Mouse (Mus musculus) stomach, embryonic 14.5 days (tissue): ENCODE results near the gene Imp4. TPM values are rescaled to one million over a fixed set of nuclear protein-coding genes. Genes with fewer than 3 reads are reported as not detected.

Experiments
- ATAC-seq: fragments of 200-750 bp; cut with Nextera tagmentation; 2 replicates; pipeline ENCODE4 v1.8.0; 2017; ENCODE audit warnings: low read depth, moderate TSS enrichment; ENCODE audit not compliant: insufficient number of reproducible peaks, insufficient read depth, low FRiP score
- H3K27ac ChIP-seq: fragments of 300-500 bp; sonication (generic); 2 replicates; pipeline ENCODE4 v1.5.1; 2014; ENCODE audit warnings: mild to moderate bottlenecking, low read length, moderate library complexity, mixed read lengths
- H3K27me3 ChIP-seq: fragments of 300-500 bp; sonication (generic); 2 replicates; pipeline ENCODE4 v1.6.1; 2014; ENCODE audit warnings: low read length, control low read depth, mixed read lengths; ENCODE audit not compliant: control insufficient read depth, insufficient read depth
- H3K36me3 ChIP-seq: fragments of 300-500 bp; sonication (generic); 2 replicates; pipeline ENCODE4 v1.6.1; 2014; ENCODE audit warnings: mild to moderate bottlenecking, control low read depth, low read length, moderate library complexity, mixed read lengths; ENCODE audit not compliant: control insufficient read depth, insufficient read depth
- H3K4me1 ChIP-seq: fragments of 300-500 bp; sonication (generic); 2 replicates; pipeline ENCODE4 v1.6.1; 2014; ENCODE audit warnings: low read length, control low read depth, mixed read lengths; ENCODE audit not compliant: control insufficient read depth, insufficient read depth
- H3K4me2 ChIP-seq: fragments of 300-500 bp; sonication (generic); replicated peaks from 2 replicates; pipeline ENCODE4 v1.6.1; 2014; ENCODE audit warnings: low read depth, low read length, control low read depth
- H3K4me3 ChIP-seq: fragments of 300-500 bp; sonication (generic); 2 replicates; pipeline ENCODE4 v1.5.1; 2014; ENCODE audit warnings: low read depth, low read length, control low read depth
- H3K9ac ChIP-seq: fragments of 300-500 bp; sonication (generic); replicated peaks from 2 replicates; pipeline ENCODE4 v1.6.1; 2014; ENCODE audit warnings: low read depth, mild to moderate bottlenecking, control low read depth, low read length, moderate library complexity, mixed read lengths
- H3K9me3 ChIP-seq: fragments of 300-500 bp; sonication (generic); 2 replicates; pipeline ENCODE4 v1.6.1; 2016; ENCODE audit warnings: low read depth, low read length, control low read depth; ENCODE audit not compliant: control insufficient read depth
- WGBS: fragments of 180-500 bp; shearing (Covaris S2); extraction: QIAGEN DNeasy Blood & Tissue Kit; methylation state at CpG from one replicate; pipeline ENCODE4 v1.1.7; 2014; 5-methylcytosine and 5-hydroxymethylcytosine counted together
- polyA plus RNA-seq: library from polyadenylated mRNA; unstranded; fragments of >200 nt; fragmentation: Nextera tagmentation; extraction: Ambion mirVana; gene quantifications from 2 replicates; pipeline ENCODE4 v1.2.1, GENCODE M21; 2014

The Imp4 gene
- 74.8 and 83.4 TPM in 2 replicates for polyA plus RNA-seq

GRCm38 (mm10) chr1:34439215-34439960 is at the start of gene Imp4, which contains the start of gene Ccdc115:
TSS of gene Imp4 (plus strand) at chr1:34439851.
TSS of gene Ccdc115 (minus strand) at chr1:34439672.
- Histone ChIP-seq H3K4me2 (peak within 1 kb of the TSS; percentile 79), H3K4me1 (no peaks in the 10 kb centered on the region), H3K27ac (peak within 1 kb of the TSS; percentile 44; the same call in 1 of the 2 replicates), H3K9me3 (no peaks in the 10 kb centered on the region), H3K27me3 (no peaks in the 10 kb centered on the region), H3K9ac (peak within 1 kb of the TSS; percentile 52; the same call in 1 of the 2 replicates), H3K4me3 (peak within 1 kb of the TSS; percentile 71), H3K36me3 (peaks cover 24% of the 10 kb centered on the region)
- peak; percentile 95 for ATAC-seq
- 0% methylated on average over 48 of the region's 48 CpGs for WGBS

GRCm38 (mm10) chr1:34396321-34396720 is 43.3 kb upstream of the Imp4 start:
- no peak overlapping the region for H3K27ac ChIP-seq
- no peak for ATAC-seq
- H3K36me3 ChIP-seq: no peaks in the 10 kb centered on the region
- H3K9me3 ChIP-seq: no peaks in the 10 kb centered on the region
- H3K4me1 ChIP-seq: no peaks in the 10 kb centered on the region
- H3K27me3 ChIP-seq: no peaks in the 10 kb centered on the region
- no peak overlapping the region for H3K4me3 ChIP-seq
- H3K4me2 ChIP-seq: no peak overlapping the region
- whole genome bisulfite sequencing: 88% methylated on average over 4 of the region's 4 CpGs
- no peak overlapping the region for H3K9ac ChIP-seq

- no peak for ATAC-seq
- Histone ChIP-seq H3K27me3 (no peaks in the 10 kb centered on the region), H3K27ac (no peak overlapping the region), H3K4me3 (no peak overlapping the region), H3K4me1 (no peaks in the 10 kb centered on the region), H3K4me2 (no peak overlapping the region), H3K36me3 (no peaks in the 10 kb centered on the region), H3K9ac (no peak overlapping the region), H3K9me3 (no peaks in the 10 kb centered on the region)
- 44% methylated on average over 11 of the region's 11 CpGs for WGBS
Measured at GRCm38 (mm10) chr1:34399182-34399953, 40.3 kb upstream of the Imp4 start.

- H3K4me1 ChIP-seq: peaks cover 2% of the 10 kb centered on the region; the same call in 1 of the 2 replicates
- H3K9me3 ChIP-seq: peaks cover 26% of the 10 kb centered on the region
- H3K27me3 ChIP-seq: no peaks in the 10 kb centered on the region
- WGBS: 93% methylated on average over 2 of the region's 2 CpGs
- no peak for ATAC-seq
- H3K4me3 ChIP-seq: no peak overlapping the region
- H3K4me2 ChIP-seq: no peak overlapping the region
- no peaks in the 10 kb centered on the region for H3K36me3 ChIP-seq
- no peak overlapping the region for H3K27ac ChIP-seq
- no peak overlapping the region for H3K9ac ChIP-seq
Measured at GRCm38 (mm10) chr1:34428466-34428865, 11.2 kb upstream of the Imp4 start.

- Histone ChIP-seq H3K27me3 (no peaks in the 10 kb centered on the region), H3K4me2 (no peak overlapping the region), H3K4me1 (peaks cover 7% of the 10 kb centered on the region; the same call in 1 of the 2 replicates), H3K27ac (no peak overlapping the region), H3K4me3 (no peak overlapping the region), H3K36me3 (no peaks in the 10 kb centered on the region), H3K9ac (no peak overlapping the region), H3K9me3 (peaks cover 26% of the 10 kb centered on the region)
- ATAC-seq: no peak
- WGBS: 96% methylated on average over 4 of the region's 4 CpGs
Measured at GRCm38 (mm10) chr1:34429281-34429680, 10.4 kb upstream of the Imp4 start.

GRCm38 (mm10) chr1:34430981-34431380 is 8.7 kb upstream of the Imp4 start:
- Histone ChIP-seq H3K36me3 (no peaks in the 10 kb centered on the region), H3K4me3 (no peak overlapping the region), H3K27me3 (no peaks in the 10 kb centered on the region), H3K4me1 (peaks cover 7% of the 10 kb centered on the region; the same call in 1 of the 2 replicates), H3K27ac (no peak overlapping the region), H3K4me2 (no peak overlapping the region), H3K9ac (no peak overlapping the region), H3K9me3 (peaks cover 26% of the 10 kb centered on the region)
- no peak for ATAC-seq
- 95% methylated on average over 3 of the region's 3 CpGs for WGBS

- Histone ChIP-seq H3K27me3 (no peaks in the 10 kb centered on the region), H3K4me2 (no peak overlapping the region), H3K4me3 (no peak overlapping the region), H3K36me3 (no peaks in the 10 kb centered on the region), H3K9me3 (peaks cover 26% of the 10 kb centered on the region), H3K4me1 (peaks cover 7% of the 10 kb centered on the region; the same call in 1 of the 2 replicates), H3K27ac (no peak overlapping the region), H3K9ac (no peak overlapping the region)
- WGBS: 98% methylated on average over 9 of the region's 9 CpGs
- no peak for ATAC-seq
Measured at GRCm38 (mm10) chr1:34431431-34431830, 8.2 kb upstream of the Imp4 start.

- ATAC-seq: no peak
- Histone ChIP-seq H3K4me1 (peaks cover 7% of the 10 kb centered on the region; the same call in 1 of the 2 replicates), H3K27me3 (no peaks in the 10 kb centered on the region), H3K9me3 (peaks cover 26% of the 10 kb centered on the region), H3K4me3 (peak overlapping the region; percentile 41), H3K4me2 (peak overlapping the region; percentile 70), H3K9ac (no peak overlapping the region), H3K27ac (no peak overlapping the region; the same call in 1 of the 2 replicates), H3K36me3 (no peaks in the 10 kb centered on the region; the same call in 1 of the 2 replicates)
- WGBS: 56% methylated on average over 13 of the region's 13 CpGs
Measured at GRCm38 (mm10) chr1:34432411-34432775, 7.3 kb upstream of the Imp4 start.
